In the genomic region with DNA sequence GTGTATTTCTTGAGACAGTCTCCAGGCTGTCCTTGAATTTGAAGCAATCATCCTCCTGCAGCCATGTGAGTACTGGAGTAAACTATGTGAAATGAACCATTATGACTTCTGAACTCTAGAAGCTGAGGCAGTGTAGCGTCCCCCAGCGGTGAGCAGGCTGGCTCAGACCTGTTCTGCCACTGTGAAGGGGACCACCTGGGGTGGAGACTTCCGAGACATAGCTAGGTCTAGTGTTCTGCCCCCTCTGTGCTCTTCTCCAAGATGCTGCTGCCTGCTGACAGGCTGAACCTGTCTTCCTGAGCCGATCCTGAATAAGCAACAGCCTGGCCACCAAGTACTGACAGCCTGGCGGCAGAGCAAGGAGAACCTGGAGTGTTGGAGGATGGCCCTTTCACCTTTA, we compare ENCODE assay signal across 17 mouse cellular contexts. TPM values are rescaled to one million over a fixed set of nuclear protein-coding genes. Genes with fewer than 3 reads are reported as not detected.
A peak's percentile ranks its signal among the peaks of the same experiment; 100 is the strongest.
DNase-seq lines count a peak whose midpoint lies in the region; ATAC-seq and TF ChIP-seq lines count a peak whose summit lies in the region.
"Had no signal": no experiment of that assay in that cellular context is flagged by ENCODE, and none has a peak within 500 bp of the region (broad histone marks: within the 10 kb centered on the region; RNA-seq: fewer than 3 reads in every experiment).

No protein-coding gene starts in this region.

- H3K27ac ChIP-seq in embryonic facial prominence, embryonic 13.5 days = no peak overlapping the region
- H3K27ac ChIP-seq in embryonic facial prominence, embryonic 10.5 days (replicated peaks) = no peak overlapping the region
- peak overlapping the region; percentile 98 for H3K27ac ChIP-seq in liver, embryonic 15.5 days (replicated peaks)
- H3K27ac ChIP-seq: embryonic facial prominence, embryonic 15.5 days; forebrain, embryonic 15.5 days; heart, adult 2 months; heart, embryonic 15.5 days had no signal

- no peak overlapping the region for H3K4me2 ChIP-seq in embryonic facial prominence, embryonic 13.5 days
- H3K4me2 ChIP-seq in liver, embryonic 15.5 days = no peak overlapping the region
- H3K4me2 ChIP-seq: embryonic facial prominence, embryonic 15.5 days; forebrain, embryonic 15.5 days; heart, embryonic 11.5 days; heart, embryonic 15.5 days had no signal

- peak; percentile 48 for TF ChIP-seq CTCF in E14TG2a.4 (conservative IDR thresholded peaks at IDR 0.05; ENCODE audit: low read length)

- 46% methylated on average over 5 of the region's 5 CpGs for WGBS in embryonic facial prominence, embryonic 13.5 days
- 37% methylated on average over 5 of the region's 5 CpGs for WGBS in embryonic facial prominence, embryonic 10.5 days
- WGBS in liver, embryonic 15.5 days (ENCODE audit: insufficient replicate concordance) = 51% methylated on average over 5 of the region's 5 CpGs

- H3K4me3 ChIP-seq in embryonic facial prominence, embryonic 13.5 days = no peak overlapping the region
- H3K4me3 ChIP-seq in embryonic facial prominence, embryonic 10.5 days = no peak overlapping the region
- 0 out of 2 replicates have a peak overlapping the region, but pooled peaks have one; percentile 3 for H3K4me3 ChIP-seq in E14TG2a.4 (replicated peaks; ENCODE audit: low read length)
- no peak overlapping the region for H3K4me3 ChIP-seq in liver, embryonic 15.5 days (replicated peaks)
- H3K4me3 ChIP-seq: embryonic facial prominence, embryonic 15.5 days; forebrain, embryonic 15.5 days; heart, adult 2 months; heart, embryonic 15.5 days had no signal

- 0 out of 2 replicates have a peak, but pooled peaks cover 3% of the 10 kb centered on the region for H3K27me3 ChIP-seq in embryonic facial prominence, embryonic 13.5 days
- H3K27me3 ChIP-seq in embryonic facial prominence, embryonic 10.5 days (replicated peaks; ENCODE audit: low read depth, poor library complexity, severe bottlenecking) = peaks cover 42% of the 10 kb centered on the region
- peaks cover 7% of the 10 kb centered on the region; the same call in 1 of the 2 replicates for H3K27me3 ChIP-seq in E14TG2a.4 (ENCODE audit: insufficient read depth, low read length)
- peaks cover 30% of the 10 kb centered on the region for H3K27me3 ChIP-seq in liver, embryonic 15.5 days
- H3K27me3 ChIP-seq: forebrain, embryonic 15.5 days had no signal

- H3K9me3 ChIP-seq in embryonic facial prominence, embryonic 13.5 days = no peaks in the 10 kb centered on the region
- H3K9me3 ChIP-seq in embryonic facial prominence, embryonic 10.5 days = no peaks in the 10 kb centered on the region
- no peaks in the 10 kb centered on the region for H3K9me3 ChIP-seq in E14TG2a.4 (ENCODE audit: low read length)
- no peaks in the 10 kb centered on the region for H3K9me3 ChIP-seq in liver, embryonic 15.5 days (replicated peaks)
- H3K9me3 ChIP-seq: embryonic facial prominence, embryonic 15.5 days; forebrain, embryonic 15.5 days; heart, embryonic 15.5 days had no signal

- DNase-seq in embryonic facial prominence, embryonic 10.5 days (ENCODE audit: low spot score) = no peak
- DNase-seq in ZHBTc4 (ENCODE audit: low read depth, low spot score) = peak; percentile 77
- DNase-seq in cerebellum, adult 9-11 months = no peak
- no peak for DNase-seq in yolk sac, embryonic 10.5 days (ENCODE audit: low spot score)

- peaks cover 7% of the 10 kb centered on the region; the same call in 1 of the 2 replicates for H3K4me1 ChIP-seq in embryonic facial prominence, embryonic 13.5 days
- H3K4me1 ChIP-seq in embryonic facial prominence, embryonic 10.5 days = peaks cover 27% of the 10 kb centered on the region
- H3K4me1 ChIP-seq in E14TG2a.4 (replicated peaks; ENCODE audit: low read depth, low read length) = peaks cover 90% of the 10 kb centered on the region
- H3K4me1 ChIP-seq in liver, embryonic 15.5 days (replicated peaks) = peaks cover 67% of the 10 kb centered on the region

- no peaks in the 10 kb centered on the region for H3K36me3 ChIP-seq in embryonic facial prominence, embryonic 13.5 days
- no peaks in the 10 kb centered on the region for H3K36me3 ChIP-seq in embryonic facial prominence, embryonic 10.5 days (replicated peaks)
- H3K36me3 ChIP-seq in E14TG2a.4 (ENCODE audit: insufficient read depth, low read length) = no peaks in the 10 kb centered on the region
- H3K36me3 ChIP-seq in liver, embryonic 15.5 days (replicated peaks) = no peaks in the 10 kb centered on the region
- H3K36me3 ChIP-seq: embryonic facial prominence, embryonic 15.5 days; forebrain, embryonic 15.5 days; heart, embryonic 15.5 days had no signal

- no peak for ATAC-seq in embryonic facial prominence, embryonic 13.5 days (ENCODE audit: insufficient number of reproducible peaks, insufficient read depth, low FRiP score, low TSS enrichment, low read depth)
- no peak for ATAC-seq in liver, embryonic 15.5 days (ENCODE audit: insufficient read depth)
- no peak for ATAC-seq in inflammation-experienced regulatory T-cells, adult 6 months
- ATAC-seq: CD4-positive, CD25-positive, alpha-beta regulatory T cell, adult 4 months; forebrain, embryonic 15.5 days; hindbrain, embryonic 16.5 days; intestine, embryonic 16.5 days had no signal

- peak overlapping the region; percentile 54 for H3K9ac ChIP-seq in embryonic facial prominence, embryonic 13.5 days
- H3K9ac ChIP-seq in liver, embryonic 15.5 days = peak overlapping the region; percentile 12; the same call in 1 of the 2 replicates
- H3K9ac ChIP-seq: embryonic facial prominence, embryonic 15.5 days; forebrain, embryonic 15.5 days; heart, embryonic 15.5 days had no signal

RNA-seq across cellular contexts. Expression of a gene that starts 5.6 kb away (rescaled TPM):
- polyA plus RNA-seq in embryonic facial prominence, embryonic 13.5 days (2015; fragmentation: Nextera tagmentation; extraction: Ambion mirVana) = 5.9 and 7.7 TPM in 2 replicates
- polyA plus RNA-seq in embryonic facial prominence, embryonic 10.5 days (2016; fragmentation: Nextera tagmentation; extraction: Ambion mirVana) = 5.1 and 5.8 TPM in 2 replicates
- 12.6 and 15.2 TPM in 2 replicates for polyA plus RNA-seq in liver, embryonic 15.5 days (2015; fragmentation: Nextera tagmentation; extraction: Ambion mirVana)
- polyA plus RNA-seq in inflammation-experienced regulatory T-cells, adult 6 months (2017; shearing (Covaris generic)) = 1 to 10 TPM; 1.9 to 7.8 (median 3.7) TPM

RNA-seq across cellular contexts. Expression of a gene that starts 17.9 kb away (rescaled TPM):
- 3.2 and 5.3 TPM in 2 replicates for polyA plus RNA-seq in embryonic facial prominence, embryonic 13.5 days (2015; fragmentation: Nextera tagmentation; extraction: Ambion mirVana)
- polyA plus RNA-seq in embryonic facial prominence, embryonic 10.5 days (2016; fragmentation: Nextera tagmentation; extraction: Ambion mirVana) = 4.7 and 5.1 TPM in 2 replicates
- polyA plus RNA-seq in liver, embryonic 15.5 days (2015; fragmentation: Nextera tagmentation; extraction: Ambion mirVana) = 0.25 and 0.38 TPM in 2 replicates
- polyA plus RNA-seq in inflammation-experienced regulatory T-cells, adult 6 months (2017; shearing (Covaris generic)) = not detected
- polyA plus RNA-seq: CD4-positive, CD25-positive, alpha-beta regulatory T cell, adult 4 months had no signal

RNA-seq across cellular contexts. Expression of a gene that starts 28.6 kb away (rescaled TPM):
- polyA plus RNA-seq in embryonic facial prominence, embryonic 13.5 days (2015; fragmentation: Nextera tagmentation; extraction: Ambion mirVana) = 108 and 124 TPM in 2 replicates
- 173 and 179 TPM in 2 replicates for polyA plus RNA-seq in embryonic facial prominence, embryonic 10.5 days (2016; fragmentation: Nextera tagmentation; extraction: Ambion mirVana)
- polyA plus RNA-seq in liver, embryonic 15.5 days (2015; fragmentation: Nextera tagmentation; extraction: Ambion mirVana) = 48.1 and 51.2 TPM in 2 replicates
- polyA plus RNA-seq in inflammation-experienced regulatory T-cells, adult 6 months (2017; shearing (Covaris generic)) = 100 to 1,000 TPM in 1 of 3 experiments, 10 to 100 TPM in 2; 54.2 to 120 (median 63.1) TPM

RNA-seq across cellular contexts. Expression of a gene that starts 36.9 kb away (rescaled TPM):
- polyA plus RNA-seq in embryonic facial prominence, embryonic 13.5 days (2015; fragmentation: Nextera tagmentation; extraction: Ambion mirVana) = 0.07 and 0.54 TPM in 2 replicates
- not detected in 2 replicates for polyA plus RNA-seq in embryonic facial prominence, embryonic 10.5 days (2016; fragmentation: Nextera tagmentation; extraction: Ambion mirVana)
- polyA plus RNA-seq in liver, embryonic 15.5 days (2015; fragmentation: Nextera tagmentation; extraction: Ambion mirVana) = 0.22 TPM in 2 replicates
- polyA plus RNA-seq in inflammation-experienced regulatory T-cells, adult 6 months (2017; shearing (Covaris generic)) = 10 to 100 TPM; 13.8 to 38.5 (median 18.3) TPM
- polyA plus RNA-seq: forebrain, embryonic 11.5 days; heart, embryonic 11.5 days had no signal

RNA-seq across cellular contexts. Expression of a gene that starts 40.3 kb away (rescaled TPM):
- 12.5 and 13.8 TPM in 2 replicates for polyA plus RNA-seq in embryonic facial prominence, embryonic 13.5 days (2015; fragmentation: Nextera tagmentation; extraction: Ambion mirVana)
- polyA plus RNA-seq in embryonic facial prominence, embryonic 10.5 days (2016; fragmentation: Nextera tagmentation; extraction: Ambion mirVana) = 12.4 and 13.9 TPM in 2 replicates
- polyA plus RNA-seq in liver, embryonic 15.5 days (2015; fragmentation: Nextera tagmentation; extraction: Ambion mirVana) = 6.7 and 8.2 TPM in 2 replicates
- polyA plus RNA-seq in inflammation-experienced regulatory T-cells, adult 6 months (2017; shearing (Covaris generic)) = 10 to 100 TPM; 14.8 to 20.5 (median 18.4) TPM
